Mouse (Mus musculus) erythroblast, embryonic 14.5 days (primary cell): ENCODE measurements around the gene Tenm2.

Source experiments
- GATA1 ChIP-seq: IDR thresholded peaks from 2 replicates; pipeline ENCODE4 v1.6.1; 2012; ENCODE audit warnings: low read length, inconsistent platforms, mixed read lengths
- TAL1 ChIP-seq: IDR thresholded peaks from 3 replicates; pipeline ENCODE4 v1.6.1; 2012; ENCODE audit warnings: low read length, inconsistent platforms, mixed read lengths

DNA sequence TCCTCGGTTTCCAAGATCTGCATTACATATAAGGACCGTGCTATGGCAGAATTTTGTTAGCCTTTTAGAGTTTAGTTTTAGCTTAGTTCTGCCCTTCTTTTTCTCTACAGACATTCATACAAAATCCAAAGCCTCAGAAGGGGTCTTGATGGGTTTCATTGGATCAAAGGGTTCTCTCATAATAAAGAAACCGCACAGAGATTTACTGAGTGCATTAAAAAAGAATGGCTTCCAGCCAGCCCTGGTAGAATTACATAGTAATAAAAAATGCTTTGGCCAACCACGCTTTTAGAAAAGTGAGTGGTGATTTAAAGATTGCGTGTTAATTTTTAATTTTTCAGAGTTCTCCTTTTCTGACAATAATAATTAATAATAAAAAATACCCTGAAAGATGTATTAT is 978.6 kb downstream of the Tenm2 start:
- TF ChIP-seq GATA1 (no peak), TAL1 (no peak)
